Mouse (Mus musculus): Measurements from ENCODE around the gene Khdrbs1.

DNA sequence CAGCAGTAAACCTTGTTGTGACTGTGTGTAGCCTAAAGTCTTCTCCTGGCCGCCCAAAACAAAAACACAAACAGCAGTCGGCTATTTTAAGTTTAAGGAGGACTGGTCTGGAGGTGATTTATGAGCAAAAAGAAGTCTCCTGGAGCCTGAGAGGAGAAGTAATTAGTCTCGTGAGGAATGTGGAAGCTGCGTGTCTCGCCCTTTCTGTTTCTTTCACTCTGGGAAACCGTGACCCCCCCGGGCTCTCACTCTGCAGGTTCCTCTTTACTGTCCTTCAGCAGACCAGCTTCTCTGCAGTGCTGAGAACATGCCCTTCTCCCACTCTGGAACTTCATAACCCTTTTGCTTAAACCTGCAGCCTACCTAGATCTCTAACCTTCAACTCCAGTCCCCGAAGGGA, 46.6 kb upstream of the Khdrbs1 start:
- TF ChIP-seq GATA1 (IDR thresholded peaks at IDR 0.05; ENCODE audit: low read length) (no peak), TAL1 (IDR thresholded peaks at IDR 0.05; ENCODE audit: low read length) (no peak)

All from erythroblast, embryonic 14.5 days (primary cell).